Mouse (Mus musculus) central nervous system, embryonic 14 days (tissue): ENCODE data around the gene Olfr836. TPM values are rescaled to one million over a fixed set of nuclear protein-coding genes. Genes with fewer than 3 reads are reported as not detected.

ENCODE experiments used
- polyA plus RNA-seq: library from polyadenylated mRNA; depleted of rRNA; stranded (reverse); fragments of >200 nt; gene quantifications from 2 replicates; pipeline ENCODE4 v1.2.3, GENCODE M21; 2012; rRNA removed

Olfr836 gene
- polyA plus RNA-seq: not detected in 2 replicates

GRCm38 (mm10) chr9:19120082-19120481 lies at the start of gene Olfr836:
Olfr836 (plus strand) TSS chr9:19120382.

GRCm38 (mm10) chr9:19136017-19136416 lies 15.8 kb downstream of the Olfr836 start, which contains the start of gene Olfr837:
Olfr837 (plus strand) TSS chr9:19136317.

Other genes with a start within 250 kb of the Olfr836 start
- gene Olfr830, start 245.7 kb upstream of the Olfr836 start, polyA plus RNA-seq: not detected in 2 replicates
- not detected in 2 replicates for gene Olfr832, start 183.3 kb upstream of the Olfr836 start, polyA plus RNA-seq
- gene Olfr834, start 132.4 kb upstream of the Olfr836 start, polyA plus RNA-seq: not detected in 2 replicates
- not detected in 2 replicates for gene Olfr835, start 87.6 kb upstream of the Olfr836 start, polyA plus RNA-seq
- not detected in 2 replicates for gene Olfr837, start 15.9 kb downstream of the Olfr836 start, polyA plus RNA-seq
- gene Olfr839-ps1, start 56.9 kb downstream of the Olfr836 start, polyA plus RNA-seq: not detected in 2 replicates
- not detected in 2 replicates for gene Olfr843, start 131.6 kb downstream of the Olfr836 start, polyA plus RNA-seq
- not detected in 2 replicates for gene Olfr844, start 196.0 kb downstream of the Olfr836 start, polyA plus RNA-seq
- gene Olfr845, start 216.1 kb downstream of the Olfr836 start, polyA plus RNA-seq: not detected in 2 replicates
- not detected in 2 replicates for gene Olfr846, start 243.6 kb downstream of the Olfr836 start, polyA plus RNA-seq